Mouse (Mus musculus): Measurements from ENCODE around the gene Rap1a. TPM values are rescaled to one million over a fixed set of nuclear protein-coding genes. Genes with fewer than 3 reads are reported as not detected.
A peak's percentile ranks its signal among the peaks of the same experiment; 100 is the strongest.

Rap1a gene
- polyA plus RNA-seq, 1 experiment from 2014 or later = 81.6 TPM

- Histone ChIP-seq H3K4me3 (ENCODE audit: low read depth, low read length) (no peak overlapping the region), H3K4me2 (ENCODE audit: low read length) (no peak overlapping the region), H3K27ac (ENCODE audit: low read depth) (no peak overlapping the region), H3K9me3 (ENCODE audit: control insufficient read depth, low read length) (no peaks in the 10 kb centered on the region), H3K9ac (ENCODE audit: low read length) (no peak overlapping the region), H3K27me3 (replicated peaks; ENCODE audit: control insufficient read depth, insufficient read depth, low read length) (no peaks in the 10 kb centered on the region), H3K4me1 (replicated peaks; ENCODE audit: control insufficient read depth, insufficient read depth, low read length) (peaks cover 4% of the 10 kb centered on the region; the same call in 1 of the 2 replicates), H3K36me3 (ENCODE audit: control insufficient read depth, insufficient read depth, low read length) (no peaks in the 10 kb centered on the region)
- 94% methylated on average over 2 of the region's 2 CpGs for WGBS
- DNase-seq (ENCODE audit: low spot score) (no peak), ATAC-seq (replicated peaks; ENCODE audit: low FRiP score, low TSS enrichment, low read depth) (no peak)
Observed at GRCm38 (mm10) chr3:105811146-105811545, 10.0 kb upstream of the Rap1a start.

- peaks cover 4% of the 10 kb centered on the region; the same call in 1 of the 2 replicates for H3K4me1 ChIP-seq (replicated peaks; ENCODE audit: control insufficient read depth, insufficient read depth, low read length)
- H3K9me3 ChIP-seq (ENCODE audit: control insufficient read depth, low read length) = no peaks in the 10 kb centered on the region
- no peaks in the 10 kb centered on the region for H3K36me3 ChIP-seq (ENCODE audit: control insufficient read depth, insufficient read depth, low read length)
- no peaks in the 10 kb centered on the region for H3K27me3 ChIP-seq (replicated peaks; ENCODE audit: control insufficient read depth, insufficient read depth, low read length)
- no peak overlapping the region for H3K4me3 ChIP-seq (ENCODE audit: low read depth, low read length)
- H3K9ac ChIP-seq (ENCODE audit: low read length) = no peak overlapping the region
- no peak overlapping the region for H3K27ac ChIP-seq (ENCODE audit: low read depth)
- DNase-seq (ENCODE audit: low spot score) = no peak
- WGBS = 60% methylated on average over 14 of the region's 14 CpGs
- ATAC-seq (replicated peaks; ENCODE audit: low FRiP score, low TSS enrichment, low read depth) = peak; percentile 50; the same call in 1 of the 2 replicates
- no peak overlapping the region for H3K4me2 ChIP-seq (ENCODE audit: low read length)
Observed at GRCm38 (mm10) chr3:105808179-105809037, 7.3 kb upstream of the Rap1a start.

- Histone ChIP-seq H3K27me3 (replicated peaks; ENCODE audit: control insufficient read depth, insufficient read depth, low read length) (no peaks in the 10 kb centered on the region), H3K4me1 (replicated peaks; ENCODE audit: control insufficient read depth, insufficient read depth, low read length) (peaks cover 4% of the 10 kb centered on the region; the same call in 1 of the 2 replicates), H3K36me3 (ENCODE audit: control insufficient read depth, insufficient read depth, low read length) (no peaks in the 10 kb centered on the region), H3K4me2 (ENCODE audit: low read length) (no peak overlapping the region), H3K27ac (ENCODE audit: low read depth) (no peak overlapping the region), H3K9me3 (ENCODE audit: control insufficient read depth, low read length) (no peaks in the 10 kb centered on the region), H3K9ac (ENCODE audit: low read length) (no peak overlapping the region), H3K4me3 (ENCODE audit: low read depth, low read length) (no peak overlapping the region)
- DNase-seq (ENCODE audit: low spot score) (no peak), ATAC-seq (replicated peaks; ENCODE audit: low FRiP score, low TSS enrichment, low read depth) (0 out of 2 replicates have a peak, but pooled peaks have one; percentile 8)
- WGBS = 61% methylated on average over 1 of the region's 1 CpGs
Observed at GRCm38 (mm10) chr3:105807672-105808071, 6.5 kb upstream of the Rap1a start.

GRCm38 (mm10) chr3:105806519-105807249 is 5.5 kb upstream of the Rap1a start:
- 0 out of 2 replicates have a peak, but pooled peaks cover 4% of the 10 kb centered on the region for H3K4me1 ChIP-seq (replicated peaks; ENCODE audit: control insufficient read depth, insufficient read depth, low read length)
- no peak overlapping the region for H3K9ac ChIP-seq (ENCODE audit: low read length)
- no peaks in the 10 kb centered on the region for H3K36me3 ChIP-seq (ENCODE audit: control insufficient read depth, insufficient read depth, low read length)
- H3K4me3 ChIP-seq (ENCODE audit: low read depth, low read length) = no peak overlapping the region
- H3K27ac ChIP-seq (ENCODE audit: low read depth) = no peak overlapping the region
- DNase-seq (ENCODE audit: low spot score) (no peak), ATAC-seq (replicated peaks; ENCODE audit: low FRiP score, low TSS enrichment, low read depth) (no peak)
- no peak overlapping the region for H3K4me2 ChIP-seq (ENCODE audit: low read length)
- no peaks in the 10 kb centered on the region for H3K9me3 ChIP-seq (ENCODE audit: control insufficient read depth, low read length)
- 76% methylated on average over 11 of the region's 11 CpGs for WGBS
- no peaks in the 10 kb centered on the region for H3K27me3 ChIP-seq (replicated peaks; ENCODE audit: control insufficient read depth, insufficient read depth, low read length)

GRCm38 (mm10) chr3:105803600-105803999 is 2.5 kb upstream of the Rap1a start:
- 74% methylated on average over 11 of the region's 11 CpGs for WGBS
- Histone ChIP-seq H3K36me3 (ENCODE audit: control insufficient read depth, insufficient read depth, low read length) (no peaks in the 10 kb centered on the region), H3K27ac (ENCODE audit: low read depth) (no peak overlapping the region), H3K4me2 (ENCODE audit: low read length) (no peak overlapping the region), H3K9me3 (ENCODE audit: control insufficient read depth, low read length) (no peaks in the 10 kb centered on the region), H3K4me3 (ENCODE audit: low read depth, low read length) (no peak overlapping the region), H3K27me3 (replicated peaks; ENCODE audit: control insufficient read depth, insufficient read depth, low read length) (no peaks in the 10 kb centered on the region), H3K4me1 (replicated peaks; ENCODE audit: control insufficient read depth, insufficient read depth, low read length) (peaks cover 16% of the 10 kb centered on the region), H3K9ac (ENCODE audit: low read length) (no peak overlapping the region)
- ATAC-seq (replicated peaks; ENCODE audit: low FRiP score, low TSS enrichment, low read depth) (no peak), DNase-seq (ENCODE audit: low spot score) (no peak)

GRCm38 (mm10) chr3:105800675-105801190 is 403 bp downstream of the Rap1a start:
- Histone ChIP-seq H3K4me1 (replicated peaks; ENCODE audit: control insufficient read depth, insufficient read depth, low read length) (peaks cover 21% of the 10 kb centered on the region), H3K27me3 (replicated peaks; ENCODE audit: control insufficient read depth, insufficient read depth, low read length) (no peaks in the 10 kb centered on the region), H3K9me3 (ENCODE audit: control insufficient read depth, low read length) (no peaks in the 10 kb centered on the region), H3K4me3 (ENCODE audit: low read depth, low read length) (peak overlapping the region; percentile 77), H3K4me2 (ENCODE audit: low read length) (peak overlapping the region; percentile 71), H3K36me3 (ENCODE audit: control insufficient read depth, insufficient read depth, low read length) (no peaks in the 10 kb centered on the region), H3K27ac (ENCODE audit: low read depth) (peak overlapping the region; percentile 85), H3K9ac (ENCODE audit: low read length) (peak overlapping the region; percentile 87)
- DNase-seq (ENCODE audit: low spot score) (peak; percentile 78), ATAC-seq (replicated peaks; ENCODE audit: low FRiP score, low TSS enrichment, low read depth) (peak; percentile 71; the same call in 1 of the 2 replicates)
- under 1% methylated on average over 43 of the region's 59 CpGs for WGBS

GRCm38 (mm10) chr3:105800156-105800674 is 921 bp downstream of the Rap1a start:
- no peak for DNase-seq (ENCODE audit: low spot score)

GRCm38 (mm10) chr3:105799375-105799774 is 1.8 kb downstream of the Rap1a start:
- WGBS = 70% methylated on average over 4 of the region's 4 CpGs
- H3K4me1 ChIP-seq (replicated peaks; ENCODE audit: control insufficient read depth, insufficient read depth, low read length) = peaks cover 21% of the 10 kb centered on the region
- H3K27ac ChIP-seq (ENCODE audit: low read depth) = no peak overlapping the region
- H3K4me2 ChIP-seq (ENCODE audit: low read length) = peak overlapping the region; percentile 71
- no peaks in the 10 kb centered on the region for H3K9me3 ChIP-seq (ENCODE audit: control insufficient read depth, low read length)
- H3K9ac ChIP-seq (ENCODE audit: low read length) = peak overlapping the region; percentile 87; the same call in 1 of the 2 replicates
- ATAC-seq (replicated peaks; ENCODE audit: low FRiP score, low TSS enrichment, low read depth) = no peak
- H3K36me3 ChIP-seq (ENCODE audit: control insufficient read depth, insufficient read depth, low read length) = no peaks in the 10 kb centered on the region
- DNase-seq (ENCODE audit: low spot score) = no peak
- no peaks in the 10 kb centered on the region for H3K27me3 ChIP-seq (replicated peaks; ENCODE audit: control insufficient read depth, insufficient read depth, low read length)
- H3K4me3 ChIP-seq (ENCODE audit: low read depth, low read length) = peak overlapping the region; percentile 77

More at GRCm38 (mm10) chr3:105800156-105800674, 921 bp downstream of the Rap1a start:
- H3K4me1 ChIP-seq (replicated peaks; ENCODE audit: control insufficient read depth, insufficient read depth, low read length) = peaks cover 21% of the 10 kb centered on the region
- H3K36me3 ChIP-seq (ENCODE audit: control insufficient read depth, insufficient read depth, low read length) = no peaks in the 10 kb centered on the region
- H3K4me2 ChIP-seq (ENCODE audit: low read length) = peak overlapping the region; percentile 71
- ATAC-seq (replicated peaks; ENCODE audit: low FRiP score, low TSS enrichment, low read depth) = no peak
- WGBS = under 1% methylated on average over 12 of the region's 12 CpGs
- peak overlapping the region; percentile 77 for H3K4me3 ChIP-seq (ENCODE audit: low read depth, low read length)
- H3K9ac ChIP-seq (ENCODE audit: low read length) = peak overlapping the region; percentile 87
- H3K27me3 ChIP-seq (replicated peaks; ENCODE audit: control insufficient read depth, insufficient read depth, low read length) = no peaks in the 10 kb centered on the region
- no peaks in the 10 kb centered on the region for H3K9me3 ChIP-seq (ENCODE audit: control insufficient read depth, low read length)
- peak overlapping the region; percentile 85 for H3K27ac ChIP-seq (ENCODE audit: low read depth)

All from intestine, embryonic 14.5 days (tissue).